Mouse (Mus musculus) neural tube, embryonic 15.5 days (tissue): ENCODE measurements around the gene Heg1. TPM values are rescaled to one million over a fixed set of nuclear protein-coding genes. Genes with fewer than 3 reads are reported as not detected.

ENCODE experiments used
- ATAC-seq: fragments of 200-750 bp; cut with Nextera tagmentation; 2 replicates; pipeline ENCODE4 v1.8.0; 2017; ENCODE audit warnings: mild to moderate bottlenecking, moderate TSS enrichment, moderate library complexity; ENCODE audit not compliant: low FRiP score
- H3K27ac ChIP-seq: fragments of 300-500 bp; sonication (generic); replicated peaks from 2 replicates; pipeline ENCODE4 v1.5.1; 2015; ENCODE audit warnings: mild to moderate bottlenecking, inconsistent platforms
- H3K27me3 ChIP-seq: fragments of 300-500 bp; sonication (generic); replicated peaks from 2 replicates; pipeline ENCODE4 v1.6.1; 2015; ENCODE audit warnings: inconsistent platforms
- H3K36me3 ChIP-seq: fragments of 300-500 bp; sonication (generic); 2 replicates; pipeline ENCODE4 v1.6.1; 2015; ENCODE audit warnings: inconsistent platforms
- H3K4me1 ChIP-seq: fragments of 300-500 bp; sonication (generic); 2 replicates; pipeline ENCODE4 v1.6.1; 2015; ENCODE audit warnings: inconsistent platforms
- H3K4me2 ChIP-seq: fragments of 300-500 bp; sonication (generic); 2 replicates; pipeline ENCODE4 v1.6.1; 2015; ENCODE audit warnings: inconsistent platforms, mild to moderate bottlenecking, moderate library complexity
- H3K4me3 ChIP-seq: fragments of 300-500 bp; sonication (generic); replicated peaks from 2 replicates; pipeline ENCODE4 v1.5.1; 2015; ENCODE audit warnings: mild to moderate bottlenecking, inconsistent platforms
- H3K9ac ChIP-seq: fragments of 300-500 bp; sonication (generic); replicated peaks from 2 replicates; pipeline ENCODE4 v1.6.1; 2015; ENCODE audit warnings: mild to moderate bottlenecking, inconsistent platforms
- H3K9me3 ChIP-seq: fragments of 300-500 bp; sonication (generic); replicated peaks from 2 replicates; pipeline ENCODE4 v1.6.1; 2016; ENCODE audit warnings: inconsistent platforms
- WGBS: fragments of 180-500 bp; shearing (Covaris S2); methylation state at CpG from one replicate; pipeline ENCODE4 v1.1.7; 2015; ENCODE audit warnings: mixed read lengths; 5-methylcytosine and 5-hydroxymethylcytosine counted together
- polyA plus RNA-seq: library from polyadenylated mRNA; unstranded; fragments of >200 nt; fragmentation: Nextera tagmentation; extraction: Ambion mirVana; gene quantifications from 2 replicates; pipeline ENCODE4 v1.2.1, GENCODE M21; 2015

The Heg1 gene
- polyA plus RNA-seq, 1 experiment from 2014 or later = 7.8 TPM

- WGBS = 22% methylated on average over 17 of the region's 17 CpGs
- Histone ChIP-seq H3K4me1 (no peaks in the 10 kb centered on the region), H3K4me3 (no peak overlapping the region), H3K9me3 (no peaks in the 10 kb centered on the region), H3K36me3 (no peaks in the 10 kb centered on the region), H3K9ac (no peak overlapping the region), H3K4me2 (no peak overlapping the region), H3K27ac (no peak overlapping the region), H3K27me3 (peaks cover 5% of the 10 kb centered on the region; the same call in 1 of the 2 replicates)
- no peak for ATAC-seq
These were observed 136.4 kb downstream of the Heg1 start for GRCm38 (mm10) chr16:33820269-33821178.

Other genes with a start within 250 kb of the Heg1 start
- 0.72 and 0.97 TPM in 2 replicates for gene Slc12a8, start 167.0 kb upstream of the Heg1 start, polyA plus RNA-seq
- 7.2 TPM in 1 of 2 replicates, not detected in the other for gene Muc13, start 109.7 kb downstream of the Heg1 start, polyA plus RNA-seq
- gene Itgb5, start 145.3 kb downstream of the Heg1 start, polyA plus RNA-seq = 19.2 and 20.1 TPM in 2 replicates